Mouse (Mus musculus): ENCODE measurements at regions not wholly inside any gene's neighbourhood (a gene's known extent, or its start where the extent isn't known, plus 50 kb on each side); places are given as distances from the start of the nearest gene placed in this dataset.

DNA sequence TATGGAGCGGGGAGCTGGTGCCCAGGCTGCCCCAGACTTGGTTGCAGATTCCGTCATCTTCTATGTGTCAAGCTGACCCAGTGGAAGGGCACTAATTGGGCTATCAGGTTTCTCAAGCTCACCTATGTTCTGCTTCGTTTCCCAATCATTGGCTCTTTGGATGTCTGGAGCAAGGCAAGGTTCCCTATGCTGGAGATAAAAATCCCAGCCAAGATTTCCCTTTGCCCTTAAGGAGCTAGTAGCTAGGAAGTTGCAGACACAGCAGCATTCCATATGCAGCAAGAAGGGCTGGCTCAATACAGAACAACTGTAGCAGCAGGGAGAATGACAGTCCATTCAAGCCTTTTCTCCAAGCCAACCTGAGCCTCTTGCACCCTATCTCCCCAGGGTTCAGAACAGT is 159.2 kb upstream of the Zfp706 start:
- no peak for DNase-seq

DNA sequence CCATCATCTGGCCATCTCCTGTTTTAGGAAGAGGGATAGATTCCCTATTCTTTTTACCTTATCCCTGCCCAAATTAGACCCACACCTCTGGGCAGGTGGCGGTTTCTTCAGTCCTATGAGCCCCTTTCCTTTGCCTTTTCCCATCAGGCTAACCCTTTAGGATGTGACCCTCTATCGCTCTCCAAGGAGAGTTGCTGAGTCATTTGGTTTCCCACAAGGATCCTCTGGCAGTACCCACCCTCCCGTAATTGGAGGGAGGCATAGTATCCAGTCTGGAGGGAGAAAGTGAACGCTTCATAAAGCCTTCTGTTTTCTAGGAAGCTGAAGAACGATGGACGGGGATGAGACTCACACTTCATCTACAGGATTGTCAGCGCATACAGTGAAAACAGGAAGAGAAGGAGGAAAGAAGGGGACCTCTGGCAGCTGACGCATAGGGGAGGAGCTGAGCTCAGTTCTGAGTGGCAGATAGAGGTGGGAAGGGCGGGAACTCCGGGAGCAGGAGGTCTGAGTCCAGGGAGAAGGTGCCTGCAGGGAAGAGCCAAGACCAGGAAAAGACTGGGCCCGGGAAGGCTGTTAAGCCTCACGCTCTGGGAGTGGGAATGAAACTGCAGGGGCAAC is 158.4 kb upstream of the Zfp706 start:
- DNase-seq = no peak

DNA sequence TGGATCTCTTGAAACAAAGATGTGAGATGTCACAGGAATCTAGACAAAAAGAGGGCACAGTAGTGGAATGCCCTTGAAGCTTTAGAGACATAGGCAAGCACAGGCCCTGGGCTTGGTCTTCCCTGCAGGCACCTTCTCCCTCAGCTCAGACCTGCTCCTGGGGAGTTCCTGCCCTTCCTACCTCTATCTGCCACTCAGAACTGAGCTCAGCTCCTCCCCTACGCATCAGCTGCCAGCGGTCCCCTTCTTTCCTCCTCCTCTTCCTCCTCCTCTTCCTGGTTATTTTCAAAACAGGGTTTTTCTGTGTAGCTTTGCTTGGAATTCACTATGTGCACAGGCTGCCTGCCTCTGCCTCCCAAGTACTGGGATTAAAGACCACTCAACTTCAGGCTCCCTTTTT is 157.6 kb upstream of the Zfp706 start:
- DNase-seq = no peak

DNA sequence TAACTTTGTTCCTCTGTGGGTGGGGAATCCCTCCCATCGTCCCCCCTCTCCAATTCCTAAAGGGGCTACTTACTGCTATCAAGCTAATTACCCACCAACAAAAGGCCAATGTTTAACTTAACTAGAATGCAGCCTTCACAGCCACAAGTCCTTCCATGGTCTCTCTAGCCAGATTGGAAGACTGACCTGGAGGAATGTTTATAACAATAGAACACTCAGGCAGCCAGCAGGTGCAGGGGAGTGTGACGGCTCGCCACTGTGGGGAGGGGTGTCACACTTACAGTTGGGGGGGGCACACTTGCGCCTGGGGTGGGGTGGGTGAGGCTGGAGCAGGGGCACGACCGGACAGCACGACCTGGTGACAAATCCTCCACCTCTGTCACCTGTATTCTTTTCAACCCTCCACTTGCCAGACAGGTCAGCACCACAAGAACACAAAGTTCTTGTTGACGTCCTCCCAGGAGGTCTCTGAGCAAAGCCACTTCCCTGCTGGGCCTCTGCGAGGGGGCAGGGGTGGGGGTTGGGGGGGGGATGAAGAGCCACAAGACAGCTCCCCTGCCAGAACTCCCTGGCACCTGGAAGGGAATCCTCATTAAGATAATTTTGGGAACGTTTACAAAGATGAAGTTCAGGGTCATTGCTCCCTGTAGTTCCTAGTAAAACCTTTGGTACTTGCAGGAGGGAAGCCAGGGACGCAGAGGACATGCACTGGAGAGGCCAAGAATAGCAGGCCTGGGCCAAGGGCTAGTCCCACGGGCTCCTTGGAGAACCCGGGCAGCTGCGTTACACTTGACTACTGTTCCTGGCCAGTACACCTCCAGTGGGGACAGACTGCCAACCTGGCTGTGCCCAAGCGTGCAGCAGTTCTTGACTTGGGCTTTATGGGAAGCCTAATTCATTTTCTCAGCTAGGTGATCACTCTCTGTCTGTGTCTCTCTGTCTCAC is 156.9 kb upstream of the Zfp706 start:
- DNase-seq = no peak

DNA sequence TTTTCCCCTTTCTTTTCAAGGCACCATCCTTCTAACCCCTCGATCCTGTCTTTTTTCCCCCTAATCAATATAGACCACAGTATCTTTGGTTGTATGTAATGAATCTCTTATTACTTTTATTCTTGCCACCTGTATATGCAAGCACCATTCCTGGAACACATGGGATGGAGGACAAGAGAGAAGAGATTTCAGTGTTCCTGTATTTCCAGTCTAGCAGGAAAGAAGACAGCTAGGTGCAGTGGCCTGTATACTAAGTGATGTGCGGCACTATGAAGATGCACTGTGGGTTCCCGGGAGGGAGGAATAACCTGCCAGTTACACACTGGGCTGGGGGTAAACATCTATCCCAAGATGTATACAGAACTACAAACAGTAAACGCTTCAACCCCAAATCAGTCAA is 152.4 kb upstream of the Zfp706 start:
- DNase-seq = no peak

DNA sequence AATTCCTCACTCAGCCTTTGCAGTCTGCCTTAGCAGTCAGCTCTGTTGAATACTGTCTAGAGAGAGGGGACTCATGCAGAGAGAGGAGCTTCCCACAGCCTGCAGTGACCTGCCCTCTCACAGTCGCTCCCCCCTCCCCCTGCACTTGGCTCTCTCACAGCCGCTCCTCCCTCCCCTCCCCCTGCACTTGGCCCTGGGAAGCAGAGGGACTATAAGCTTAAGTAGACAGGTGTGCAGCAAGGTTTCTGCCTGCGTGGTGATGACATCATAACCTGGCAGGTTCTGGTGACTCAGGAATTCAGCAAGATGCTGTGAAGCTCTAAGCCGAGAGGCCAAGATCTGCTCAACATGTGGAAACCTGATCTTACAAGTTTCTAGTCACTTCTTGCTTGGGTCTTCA is 151.8 kb upstream of the Zfp706 start:
- no peak for DNase-seq

DNA sequence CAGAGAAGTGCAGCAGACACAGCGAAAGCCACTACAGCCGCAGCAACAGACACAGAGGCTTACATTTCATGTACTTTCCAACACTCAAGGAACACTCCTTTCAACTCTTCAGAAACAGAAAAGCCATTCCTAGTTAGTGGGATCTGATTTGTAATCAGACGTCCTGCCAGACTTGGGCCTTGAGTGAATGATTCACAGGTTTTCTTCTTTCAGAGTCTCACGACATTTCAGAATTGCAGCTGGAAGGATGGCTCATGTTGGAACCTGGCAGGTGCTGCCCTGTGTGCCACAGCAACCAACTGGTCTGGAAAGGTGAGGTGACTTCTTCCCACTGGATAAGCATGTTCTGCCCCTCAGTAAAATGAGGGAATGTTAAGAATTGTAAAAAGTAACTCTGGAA is 149.8 kb upstream of the Zfp706 start:
- DNase-seq = no peak

DNA sequence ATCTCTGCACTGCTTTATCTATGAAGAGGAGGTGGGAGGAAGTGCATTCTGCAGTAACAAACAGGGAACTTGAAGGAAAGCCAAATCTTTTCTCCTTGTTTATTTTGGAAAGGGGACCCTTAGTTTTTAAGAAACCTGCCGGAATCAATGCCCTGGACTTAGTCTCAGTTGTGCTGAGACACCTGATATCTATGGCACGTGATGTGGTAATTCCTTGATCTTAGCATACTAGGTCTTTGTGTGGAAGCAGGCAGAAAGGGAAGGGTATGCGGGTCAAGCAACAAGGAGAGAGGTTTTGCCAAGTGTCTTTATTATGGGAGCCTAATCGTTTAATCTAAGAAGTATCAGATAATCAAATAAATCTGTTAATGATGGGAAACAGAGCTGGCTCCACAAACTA is 147.4 kb upstream of the Zfp706 start:
- DNase-seq = no peak

DNA sequence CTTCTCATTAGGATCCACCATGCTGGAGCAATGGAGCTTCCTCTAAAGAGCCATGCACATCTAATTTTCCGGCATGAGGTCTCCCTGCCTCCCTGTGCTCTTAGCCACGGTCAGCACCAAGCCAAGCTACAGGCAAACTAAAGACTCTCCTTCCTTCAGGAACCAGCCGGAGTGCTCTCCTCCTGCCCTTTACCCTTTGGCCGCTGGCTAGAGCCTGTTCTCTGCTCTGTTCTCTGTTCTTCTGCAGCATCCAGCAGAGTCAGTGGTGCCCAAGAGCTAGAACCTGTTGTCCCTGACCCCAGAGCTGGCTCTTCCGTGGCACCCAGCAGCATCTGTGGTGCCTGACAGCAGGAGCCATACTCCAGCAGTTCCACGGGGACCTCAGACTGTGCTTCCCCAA is 145.6 kb upstream of the Zfp706 start:
- no peak for DNase-seq

DNA sequence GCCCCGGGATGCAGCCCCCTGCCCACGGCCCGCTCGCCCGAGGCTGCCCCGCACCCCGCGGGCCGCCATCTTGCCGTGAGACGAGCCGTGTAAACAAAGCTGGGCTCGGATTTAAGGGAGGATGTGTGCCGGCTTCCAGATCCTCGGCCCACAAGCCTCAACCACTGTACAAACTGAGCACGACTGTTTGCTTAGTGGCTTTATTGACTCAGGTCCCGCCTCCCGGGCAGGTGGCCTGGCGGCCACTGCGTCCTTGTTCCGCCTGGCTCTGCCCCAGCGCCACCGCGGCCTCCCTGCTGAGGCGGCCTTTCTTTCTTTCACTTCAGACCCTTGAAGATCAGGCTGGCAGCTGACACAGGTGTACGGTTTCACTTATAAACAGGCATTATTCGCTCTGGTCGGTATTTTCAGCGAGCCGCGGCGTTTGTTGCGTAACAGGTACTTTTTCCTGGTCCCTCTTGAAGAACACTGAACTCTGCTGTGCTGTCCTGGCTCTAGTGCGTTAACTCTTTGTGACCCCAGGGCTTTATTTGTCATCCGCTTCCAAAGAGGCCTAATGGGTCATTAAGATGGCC is 128.1 kb upstream of the Zfp706 start:
- peak; percentile 75 for DNase-seq

DNA sequence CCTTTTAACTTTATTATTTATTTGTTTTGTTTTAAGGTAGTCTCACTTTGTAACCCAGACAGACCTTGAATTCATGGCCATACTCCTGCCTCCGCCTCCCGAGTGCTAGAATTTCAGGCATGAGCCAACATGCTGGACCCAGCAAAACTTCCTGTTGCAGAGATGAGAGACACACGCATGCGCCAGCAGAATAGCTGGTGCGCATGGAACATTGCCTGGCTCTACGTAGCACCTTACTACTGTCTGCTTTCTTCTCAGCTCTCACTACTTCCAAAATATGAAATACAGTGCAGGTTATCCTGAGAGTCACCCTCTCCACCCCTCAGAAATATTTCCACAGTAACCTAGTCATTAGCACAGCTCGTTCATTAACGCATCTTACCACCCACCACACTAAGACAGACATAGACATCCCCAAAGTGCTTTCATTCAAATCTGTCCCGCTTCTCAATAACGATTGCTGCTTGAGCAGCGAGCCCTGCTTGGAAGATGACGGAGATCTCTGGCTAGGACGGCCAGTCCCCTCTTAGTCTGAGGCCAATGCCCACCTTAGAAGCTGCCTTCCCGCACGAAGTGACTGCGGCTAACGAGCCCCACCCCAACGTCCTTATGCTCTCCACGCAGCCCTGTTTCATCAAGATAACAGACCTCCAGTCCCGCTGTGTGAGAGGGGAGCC is 127.5 kb upstream of the Zfp706 start:
- DNase-seq = peak; percentile 38

DNA sequence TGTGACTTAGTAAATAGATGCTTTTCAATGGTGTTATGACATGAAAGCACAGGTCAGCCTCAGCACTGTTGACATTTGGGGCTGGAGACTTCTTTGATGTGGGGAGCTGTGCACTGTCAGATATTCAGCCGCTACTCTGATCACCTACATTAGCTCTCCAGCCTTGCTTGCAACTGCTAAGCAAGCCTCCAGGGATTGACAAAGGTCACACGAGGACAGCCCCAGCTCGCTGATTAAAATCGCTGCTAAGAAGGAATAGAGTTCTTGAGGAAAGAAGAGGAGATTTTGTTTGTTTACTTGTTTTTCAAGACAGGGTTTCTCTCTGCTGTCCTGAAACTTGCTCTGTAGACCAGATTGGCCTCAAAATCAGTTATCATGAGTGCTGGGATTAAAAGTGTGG is 126.8 kb upstream of the Zfp706 start:
- no peak for DNase-seq

DNA sequence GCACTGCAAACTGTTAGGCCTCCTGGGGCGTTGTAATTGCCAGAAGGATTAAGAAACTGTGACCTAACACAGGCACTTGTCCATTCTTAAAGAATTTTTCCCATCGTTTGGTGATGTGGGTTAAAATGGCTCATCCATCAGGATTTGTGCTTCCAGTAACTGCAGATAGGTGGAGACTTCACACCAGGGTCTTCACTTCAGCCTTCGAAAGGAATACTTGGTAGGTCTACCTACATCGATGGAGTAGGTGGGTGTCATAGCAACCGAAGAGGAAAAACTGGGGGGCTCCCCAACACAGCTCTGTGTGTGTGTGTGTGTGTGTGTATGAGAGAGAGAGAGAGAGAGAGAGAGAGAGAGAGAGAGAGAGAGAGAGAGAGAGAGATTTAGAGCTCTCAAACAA is 126.3 kb upstream of the Zfp706 start:
- no peak for DNase-seq

DNA sequence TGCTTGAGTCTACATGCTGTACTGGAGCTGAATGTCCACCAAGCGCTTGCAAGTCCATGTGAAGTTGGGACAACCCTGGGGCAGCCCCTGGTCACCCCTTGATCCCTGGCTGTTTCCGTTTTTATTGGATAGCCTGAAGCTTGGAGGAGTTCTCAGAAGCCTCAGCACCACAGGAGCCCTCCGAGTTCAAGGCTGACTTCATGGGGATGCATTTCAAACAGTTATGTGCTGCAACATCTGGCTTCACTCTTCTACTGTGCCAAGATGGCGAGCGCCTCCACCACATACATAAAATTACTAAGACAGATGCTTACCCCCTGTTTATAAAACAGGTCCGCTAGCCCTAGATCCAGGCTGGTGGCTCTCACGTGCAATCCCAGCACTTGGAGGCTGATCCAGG is 120.1 kb upstream of the Zfp706 start:
- no peak for DNase-seq

DNA sequence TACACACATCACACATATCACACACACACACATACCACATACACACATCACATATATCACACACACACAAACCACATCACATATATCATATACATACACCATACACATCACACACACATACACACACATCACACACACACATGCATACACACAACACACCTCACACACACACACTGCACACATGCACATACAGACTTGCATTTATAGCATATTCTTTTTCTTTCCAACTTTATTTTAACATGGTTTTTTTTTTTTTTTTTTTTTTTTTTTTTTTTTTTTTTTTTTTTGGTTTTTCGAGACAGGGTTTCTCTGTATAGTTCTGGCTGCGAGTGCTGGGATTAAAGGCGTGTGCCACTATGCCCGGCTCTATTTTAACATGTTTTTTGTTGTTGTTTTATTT is 119.6 kb upstream of the Zfp706 start:
- no peak for DNase-seq

DNA sequence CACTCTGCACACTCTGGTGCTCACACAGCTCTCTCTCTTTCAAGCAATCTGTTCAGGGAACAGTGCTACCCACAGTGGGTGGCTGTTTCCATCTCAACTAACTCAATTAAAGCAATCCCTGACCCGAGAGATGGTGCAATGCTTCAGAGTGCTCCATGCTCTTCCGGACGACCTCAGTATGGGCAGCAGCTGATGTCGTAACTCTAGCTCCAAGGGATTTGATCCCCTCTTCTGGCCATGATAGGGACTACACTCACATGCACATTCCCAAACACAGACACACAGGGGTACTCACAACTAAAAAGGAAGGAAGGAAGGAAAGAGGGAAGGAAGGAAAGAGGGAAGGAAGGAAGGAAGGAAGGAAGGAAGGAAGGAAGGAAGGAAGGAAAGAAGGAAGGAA is 118.2 kb upstream of the Zfp706 start:
- no peak for DNase-seq

DNA sequence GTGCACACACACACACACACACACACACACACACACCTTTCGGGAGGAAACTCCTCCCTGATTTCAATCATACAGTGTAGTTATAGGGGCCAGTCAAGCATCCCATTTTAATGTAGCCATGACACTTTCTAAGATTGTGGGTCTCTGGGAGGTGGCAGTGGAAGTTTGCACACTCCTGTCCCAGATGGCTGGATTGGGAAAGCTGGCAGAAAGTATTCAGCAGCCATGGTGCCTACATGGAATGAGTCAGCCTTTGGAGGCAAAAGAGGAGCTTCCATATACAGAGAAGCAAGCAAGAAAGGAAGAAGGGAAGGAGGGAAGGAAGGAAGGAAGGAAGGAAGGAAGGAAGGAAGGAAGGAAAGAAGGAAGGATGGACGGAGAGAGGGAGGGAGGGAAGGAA is 117.4 kb upstream of the Zfp706 start:
- DNase-seq = no peak

DNA sequence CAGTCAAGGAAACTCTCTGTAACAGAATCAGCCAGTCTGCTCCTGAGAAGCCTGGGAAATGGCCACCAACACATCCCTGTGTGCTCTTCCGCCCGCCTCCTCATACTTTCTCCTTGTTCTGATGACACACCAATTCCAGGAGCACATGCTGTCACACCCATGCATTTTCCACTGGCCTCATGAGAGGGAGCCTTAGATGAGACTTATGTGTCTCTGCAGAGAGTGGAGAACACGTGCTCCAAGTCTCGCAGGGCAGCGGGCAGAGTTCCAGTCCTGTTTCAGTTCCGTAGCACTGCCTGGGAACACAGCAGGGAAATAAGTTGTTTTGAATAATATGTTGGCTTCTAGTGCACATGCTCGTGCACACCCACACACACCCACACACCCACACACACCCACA is 116.7 kb upstream of the Zfp706 start:
- DNase-seq = no peak

DNA sequence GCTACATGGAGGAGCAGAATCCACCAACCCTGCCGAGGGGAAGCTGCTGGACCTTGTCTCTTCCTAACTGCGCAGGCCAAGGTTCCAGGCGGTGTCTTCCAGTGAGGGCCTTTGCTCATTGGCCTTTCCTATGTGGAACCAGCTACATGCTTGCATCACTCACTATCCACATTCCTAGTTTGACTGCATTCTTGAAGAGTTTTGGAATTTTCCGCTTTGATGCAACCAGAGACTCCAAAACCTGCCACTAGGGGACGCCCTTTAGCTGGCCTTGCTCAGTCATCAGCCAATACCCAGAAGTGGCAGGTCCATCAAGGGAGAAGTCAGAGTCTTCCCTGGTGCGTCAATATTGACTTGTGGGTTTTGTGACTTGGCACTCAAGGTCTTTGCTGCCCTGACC is 112.8 kb upstream of the Zfp706 start:
- DNase-seq = peak; percentile 87

DNA sequence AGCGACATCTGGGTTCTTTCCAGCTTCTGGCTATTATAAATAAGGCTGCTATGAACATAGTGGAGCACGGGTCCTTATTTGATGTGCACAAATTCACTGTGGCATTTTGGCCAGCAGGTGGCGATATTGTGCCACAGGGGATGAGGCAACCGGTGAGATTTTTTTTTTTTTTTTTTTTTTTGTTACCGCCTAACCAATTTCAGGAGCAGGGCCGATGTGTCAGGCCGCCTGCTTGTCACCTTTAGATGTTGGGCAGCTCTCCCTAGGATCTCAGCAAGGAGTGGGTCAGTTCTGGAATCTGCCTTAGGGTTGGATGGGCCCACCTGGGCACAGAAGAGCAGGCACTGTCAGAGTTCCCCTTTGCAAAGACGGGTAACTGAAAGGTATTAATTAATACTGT is 106.5 kb upstream of the Zfp706 start:
- DNase-seq = peak; percentile 87

DNA sequence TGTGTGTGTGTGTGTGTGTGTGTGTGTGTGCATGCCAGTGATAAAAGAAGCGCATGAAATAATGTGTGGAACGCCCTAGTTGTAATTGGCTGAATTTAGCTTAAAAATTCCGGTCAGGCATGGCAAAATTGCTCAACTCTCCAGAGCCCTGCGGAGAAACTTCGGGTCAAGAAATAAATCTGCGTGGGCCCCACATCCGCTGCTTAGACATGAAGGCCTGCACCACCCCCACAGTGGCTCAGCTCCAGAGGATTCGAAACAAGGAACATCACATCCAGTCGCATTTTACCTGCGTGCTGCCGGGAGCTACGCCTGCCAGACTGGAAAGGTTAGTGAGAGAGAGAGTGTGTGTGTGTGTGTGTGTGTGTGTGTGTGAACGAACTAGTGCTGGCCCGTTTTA is 102.9 kb upstream of the Zfp706 start:
- no peak for DNase-seq

DNA sequence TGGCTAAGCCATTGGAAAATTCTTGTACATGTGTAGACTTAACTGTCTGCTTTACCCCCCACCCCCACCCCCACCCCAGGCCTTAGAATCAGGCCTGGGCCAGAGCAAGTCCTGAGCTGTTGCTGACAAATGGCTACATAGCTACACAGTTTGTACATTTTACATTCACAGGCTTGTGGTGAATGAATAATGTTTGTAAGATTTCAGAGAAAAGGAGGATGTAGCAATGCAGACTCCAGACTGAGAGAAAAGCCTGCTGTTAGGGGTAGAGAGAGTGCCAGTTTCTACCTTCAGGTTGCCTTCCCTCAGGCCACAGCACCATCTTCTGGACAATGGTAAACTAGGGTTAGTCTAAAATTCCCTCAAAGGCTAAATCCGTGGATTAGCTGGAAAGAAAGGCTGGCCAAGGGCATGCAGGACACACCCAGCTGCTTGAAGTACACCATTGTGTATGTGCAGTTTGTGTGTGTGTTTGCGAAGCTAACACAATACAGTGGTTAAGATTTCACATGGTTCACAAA is 94.5 kb upstream of the Zfp706 start:
- DNase-seq = no peak

DNA sequence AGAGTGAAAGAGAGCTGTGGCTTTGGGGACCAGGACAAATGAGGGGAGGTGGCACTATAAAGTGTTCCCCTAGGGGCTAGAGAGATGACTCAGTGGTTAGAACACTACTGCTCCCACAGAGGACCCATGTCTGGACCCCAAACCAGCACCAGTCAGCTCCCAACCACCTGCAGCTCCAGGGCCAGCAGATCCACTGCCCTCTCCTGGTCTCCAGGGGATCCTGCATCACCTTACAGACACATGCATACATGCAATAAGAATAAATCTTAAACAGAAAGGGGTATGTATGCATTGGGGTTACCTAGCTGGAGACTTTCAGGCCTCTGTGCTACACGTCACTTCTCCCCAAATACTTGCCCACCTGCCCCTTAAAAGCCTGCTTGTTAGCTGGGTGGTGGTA is 93.8 kb upstream of the Zfp706 start:
- peak; percentile 17 for DNase-seq

All from thymus, postnatal 4 days (tissue).